Mouse (Mus musculus) midbrain, embryonic 11.5 days (tissue): ENCODE results near the gene Apba2. TPM values are rescaled to one million over a fixed set of nuclear protein-coding genes. Genes with fewer than 3 reads are reported as not detected.

Source experiments
- ATAC-seq: fragments of 200-750 bp; cut with Nextera tagmentation; 2 replicates; pipeline ENCODE4 v1.8.0; 2017; ENCODE audit warnings: moderate TSS enrichment, moderate library complexity; ENCODE audit not compliant: low FRiP score
- DNase-seq: peaks from one replicate; pipeline ENCODE4 v3.0.0; 2015; ENCODE audit warnings: low spot score; ENCODE audit errors: missing footprints
- H3K27ac ChIP-seq: fragments of 300-500 bp; sonication (generic); 2 replicates; pipeline ENCODE4 v1.5.1; 2014; ENCODE audit warnings: low read depth, low read length
- H3K27me3 ChIP-seq: fragments of 300-500 bp; sonication (generic); 2 replicates; pipeline ENCODE4 v1.6.1; 2014; ENCODE audit warnings: mild to moderate bottlenecking, low read length, moderate library complexity, mixed read lengths; ENCODE audit not compliant: control insufficient read depth, insufficient read depth
- H3K36me3 ChIP-seq: fragments of 300-500 bp; sonication (generic); 2 replicates; pipeline ENCODE4 v1.6.1; 2014; ENCODE audit warnings: mild to moderate bottlenecking, low read length, moderate library complexity, mixed read lengths; ENCODE audit not compliant: control insufficient read depth, insufficient read depth
- H3K4me1 ChIP-seq: fragments of 300-500 bp; sonication (generic); 2 replicates; pipeline ENCODE4 v1.6.1; 2014; ENCODE audit warnings: low read length; ENCODE audit not compliant: control insufficient read depth, insufficient read depth
- H3K4me2 ChIP-seq: fragments of 300-500 bp; sonication (generic); 2 replicates; pipeline ENCODE4 v1.6.1; 2014; ENCODE audit warnings: mild to moderate bottlenecking, moderate library complexity
- H3K4me3 ChIP-seq: fragments of 300-500 bp; sonication (generic); 2 replicates; pipeline ENCODE4 v1.5.1; 2014; ENCODE audit warnings: low read depth, low read length
- H3K9ac ChIP-seq: fragments of 300-500 bp; sonication (generic); 2 replicates; pipeline ENCODE4 v1.6.1; 2014; ENCODE audit warnings: low read length
- H3K9me3 ChIP-seq: fragments of 300-500 bp; sonication (generic); 2 replicates; pipeline ENCODE4 v1.6.1; 2016; ENCODE audit warnings: low read length; ENCODE audit not compliant: control insufficient read depth
- WGBS: fragments of 180-500 bp; shearing (Covaris S2); extraction: QIAGEN DNeasy Blood & Tissue Kit; methylation state at CpG from one replicate; pipeline ENCODE4 v1.1.7; 2014; 5-methylcytosine and 5-hydroxymethylcytosine counted together
- polyA plus RNA-seq: library from polyadenylated mRNA; unstranded; fragments of >200 nt; fragmentation: Nextera tagmentation; extraction: Ambion mirVana; gene quantifications from 2 replicates; pipeline ENCODE4 v1.2.1, GENCODE M21; 2014

Apba2 gene
- polyA plus RNA-seq, 1 experiment from 2014 or later, result 82.4 TPM

DNA sequence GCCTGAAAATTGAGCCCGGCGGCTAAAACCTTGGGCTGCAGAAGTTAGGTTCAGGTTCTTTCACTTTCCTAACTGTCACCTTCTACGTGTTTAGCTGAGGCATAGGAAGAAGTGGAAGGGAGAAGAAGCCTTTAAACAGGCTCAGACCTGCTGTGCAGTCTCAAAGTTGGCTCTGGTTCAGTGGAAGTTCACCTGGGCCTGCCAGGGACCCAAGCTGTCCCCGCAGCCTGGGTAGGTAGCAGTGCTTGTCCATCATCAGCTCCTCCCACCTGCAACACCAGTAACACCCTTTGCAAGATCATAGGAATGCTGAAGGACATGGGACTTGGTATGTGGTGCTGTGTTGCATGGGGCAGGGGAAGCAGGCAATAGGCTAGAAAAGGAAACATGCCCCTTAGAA lies 17.6 kb downstream of the Apba2 start:
- ATAC-seq, result no peak
- H3K27ac ChIP-seq, result no peak overlapping the region
- WGBS, result 87% methylated on average over 4 of the region's 4 CpGs

DNA sequence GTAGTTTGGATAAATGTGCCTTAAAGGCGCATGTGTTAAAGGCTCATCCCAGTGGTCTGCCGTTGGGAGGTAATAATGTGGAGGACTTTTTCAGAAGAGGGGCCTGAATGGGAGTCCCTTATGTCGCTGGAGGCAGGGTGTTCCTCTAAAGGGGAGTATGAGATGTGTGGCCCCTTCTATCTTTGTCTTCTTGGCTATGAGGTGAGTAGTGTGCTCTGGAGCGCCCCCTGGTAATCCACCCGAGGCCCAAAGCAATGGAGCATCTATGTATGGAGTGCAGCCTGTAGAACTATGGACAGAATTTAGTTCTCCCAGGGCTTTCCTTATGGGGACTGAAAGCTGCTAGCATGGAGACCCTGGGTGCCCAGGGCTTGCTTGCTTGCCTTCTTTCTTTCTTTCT lies 18.0 kb downstream of the Apba2 start:
- Histone ChIP-seq H3K27ac (no peak overlapping the region), H3K27me3 (no peaks in the 10 kb centered on the region), H3K4me3 (no peak overlapping the region), H3K36me3 (peaks cover 4% of the 10 kb centered on the region; the same call in 1 of the 2 replicates), H3K9me3 (no peaks in the 10 kb centered on the region), H3K4me2 (no peak overlapping the region), H3K4me1 (no peaks in the 10 kb centered on the region), H3K9ac (no peak overlapping the region)
- DNase-seq (peak; percentile 56), ATAC-seq (no peak)
- 71% methylated on average over 5 of the region's 5 CpGs for WGBS

More for the DNA sequence above, 17.6 kb downstream of the Apba2 start:
- H3K4me2 ChIP-seq, result no peak overlapping the region
- DNase-seq, result peak; percentile 64
- no peak overlapping the region for H3K9ac ChIP-seq
- peaks cover 4% of the 10 kb centered on the region; the same call in 1 of the 2 replicates for H3K36me3 ChIP-seq
- H3K4me3 ChIP-seq, result no peak overlapping the region
- no peaks in the 10 kb centered on the region for H3K27me3 ChIP-seq
- no peaks in the 10 kb centered on the region for H3K4me1 ChIP-seq
- H3K9me3 ChIP-seq, result no peaks in the 10 kb centered on the region

DNA sequence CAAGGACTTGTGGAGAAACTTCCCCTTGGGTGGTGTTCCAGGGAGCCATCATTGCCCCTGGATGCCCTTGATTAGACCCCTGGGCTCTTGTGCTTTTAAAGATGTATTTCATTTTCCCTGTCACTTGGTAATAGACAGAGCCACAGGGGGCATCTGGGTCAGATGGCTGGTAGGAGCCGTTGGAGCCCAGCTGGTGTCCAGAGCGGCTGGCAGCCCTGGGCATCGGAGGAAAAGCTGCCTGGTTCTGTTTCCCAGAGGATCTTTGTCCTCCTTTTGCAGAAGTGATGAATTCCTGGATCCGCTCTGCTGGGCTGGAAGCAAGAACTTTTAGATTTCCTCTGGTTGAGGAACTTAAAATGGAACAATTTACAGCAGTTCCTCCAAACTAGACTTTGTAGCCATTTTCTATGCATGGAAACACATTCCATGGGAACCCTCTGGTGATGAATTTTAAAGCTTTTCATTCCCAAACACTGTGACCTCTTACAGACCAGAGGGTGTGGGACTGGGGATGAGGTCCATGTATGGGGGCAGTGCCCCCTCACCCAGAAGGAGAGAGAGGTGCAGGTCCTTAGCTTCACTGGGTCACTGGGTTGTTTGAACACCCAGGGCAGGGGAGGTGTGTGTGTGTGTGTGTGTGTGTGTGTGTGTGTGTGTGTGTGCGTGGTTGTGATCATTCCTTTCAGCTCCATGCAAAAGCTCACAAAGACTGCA lies 20.3 kb downstream of the Apba2 start:
- peak; percentile 79 for DNase-seq
- Histone ChIP-seq H3K4me3 (no peak overlapping the region), H3K27me3 (no peaks in the 10 kb centered on the region), H3K9ac (no peak overlapping the region), H3K4me2 (no peak overlapping the region), H3K9me3 (no peaks in the 10 kb centered on the region), H3K36me3 (peaks cover 4% of the 10 kb centered on the region; the same call in 1 of the 2 replicates), H3K27ac (no peak overlapping the region), H3K4me1 (no peaks in the 10 kb centered on the region)
- 60% methylated on average over 5 of the region's 5 CpGs for WGBS
- ATAC-seq, result peak; percentile 43; the same call in 1 of the 2 replicates

DNA sequence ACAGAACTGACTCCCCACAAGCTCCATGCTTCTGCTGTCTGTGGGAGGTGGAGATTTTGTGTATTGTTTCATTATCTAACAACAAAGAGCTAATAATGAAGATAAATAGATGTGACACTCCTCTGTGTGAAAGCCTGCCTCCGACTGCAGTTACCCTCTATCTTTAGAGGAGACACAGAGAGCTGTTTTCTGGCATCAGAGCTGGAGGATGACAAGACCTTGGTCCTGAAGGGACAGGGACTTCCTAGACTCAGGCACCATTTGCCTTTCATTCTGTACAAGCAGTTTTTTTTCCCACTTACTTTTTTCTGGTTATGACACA lies 20.9 kb downstream of the Apba2 start:
- Histone ChIP-seq H3K36me3 (peaks cover 4% of the 10 kb centered on the region; the same call in 1 of the 2 replicates), H3K4me2 (no peak overlapping the region), H3K9ac (no peak overlapping the region), H3K27me3 (no peaks in the 10 kb centered on the region), H3K9me3 (no peaks in the 10 kb centered on the region), H3K4me3 (no peak overlapping the region), H3K27ac (no peak overlapping the region), H3K4me1 (no peaks in the 10 kb centered on the region)
- whole genome bisulfite sequencing, result 18% methylated on average over 1 of the region's 1 CpGs
- no peak for DNase-seq
- ATAC-seq, result no peak

DNA sequence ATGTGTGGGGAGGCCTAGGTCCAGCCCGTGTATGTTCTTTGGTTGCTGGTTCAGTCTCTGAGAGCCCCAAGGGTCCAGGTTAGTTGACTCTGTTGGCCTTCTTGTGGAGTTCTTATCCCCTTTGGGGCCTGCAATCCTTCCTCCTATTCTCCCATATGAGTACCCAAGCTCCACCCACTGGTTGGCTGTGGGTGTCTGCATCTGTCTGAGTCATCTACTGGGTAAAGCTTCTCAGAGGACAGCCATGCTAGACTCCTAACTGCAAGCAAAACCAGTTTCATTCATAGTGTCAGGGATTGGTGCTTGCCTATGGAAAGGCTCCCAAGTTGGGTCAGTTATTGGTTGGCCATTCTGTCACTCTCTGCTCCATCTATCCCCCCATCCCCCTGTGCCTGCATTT lies 29.8 kb downstream of the Apba2 start:
- WGBS, result 79% methylated on average over 1 of the region's 1 CpGs
- no peaks in the 10 kb centered on the region for H3K9me3 ChIP-seq
- H3K9ac ChIP-seq, result no peak overlapping the region
- ATAC-seq, result no peak
- no peak overlapping the region for H3K4me3 ChIP-seq
- no peak overlapping the region for H3K27ac ChIP-seq
- H3K4me1 ChIP-seq, result no peaks in the 10 kb centered on the region
- H3K36me3 ChIP-seq, result no peaks in the 10 kb centered on the region
- H3K27me3 ChIP-seq, result no peaks in the 10 kb centered on the region
- DNase-seq, result peak; percentile 45
- H3K4me2 ChIP-seq, result no peak overlapping the region

DNA sequence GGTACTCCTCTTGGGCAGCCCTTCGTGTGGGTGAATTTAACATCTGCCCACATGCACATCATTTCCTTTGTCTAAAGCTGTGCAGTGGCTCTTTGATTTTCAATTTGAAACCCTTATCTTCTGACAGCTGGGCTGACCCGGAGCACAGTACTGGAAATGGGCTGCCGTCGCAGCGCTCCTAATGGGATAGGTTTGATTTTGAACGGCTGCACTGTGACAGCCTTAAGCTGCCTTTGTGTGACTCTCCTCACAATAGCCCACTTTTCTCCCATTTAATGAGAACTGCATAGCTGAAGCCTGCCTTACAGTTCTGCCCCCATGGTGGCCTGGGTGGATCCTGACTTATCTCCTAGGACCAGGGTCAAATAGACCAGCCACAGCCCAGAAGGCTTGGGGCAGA lies 31.9 kb downstream of the Apba2 start:
- Histone ChIP-seq H3K27ac (no peak overlapping the region; the same call in 1 of the 2 replicates), H3K36me3 (no peaks in the 10 kb centered on the region), H3K27me3 (no peaks in the 10 kb centered on the region), H3K9me3 (no peaks in the 10 kb centered on the region), H3K4me3 (no peak overlapping the region), H3K9ac (no peak overlapping the region), H3K4me2 (no peak overlapping the region), H3K4me1 (no peaks in the 10 kb centered on the region)
- WGBS, result 56% methylated on average over 6 of the region's 6 CpGs
- ATAC-seq, result peak; percentile 46
- DNase-seq, result peak; percentile 82

DNA sequence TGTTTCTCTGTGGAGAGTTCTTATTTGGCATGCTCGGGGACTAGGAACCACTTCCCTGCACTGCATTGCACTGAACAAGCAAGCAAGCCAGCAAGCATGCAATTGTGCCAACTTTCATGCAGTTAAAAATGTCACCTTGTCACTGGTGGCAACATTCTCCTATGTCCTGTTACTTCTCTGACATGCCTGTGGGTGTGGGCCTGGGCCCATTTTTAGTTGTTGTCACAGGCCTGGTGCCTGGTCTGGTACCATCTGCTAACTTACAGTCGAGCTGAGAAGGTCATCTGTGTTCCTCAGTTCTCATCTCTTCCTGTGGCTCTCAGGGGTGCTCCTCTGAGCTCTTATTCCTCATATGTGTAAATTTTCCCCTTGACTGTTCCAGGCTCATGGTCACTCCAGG lies 33.8 kb downstream of the Apba2 start:
- 80% methylated on average over 2 of the region's 2 CpGs for WGBS
- H3K4me1 ChIP-seq, result no peaks in the 10 kb centered on the region
- no peak overlapping the region for H3K4me2 ChIP-seq
- no peaks in the 10 kb centered on the region for H3K27me3 ChIP-seq
- DNase-seq, result no peak
- no peaks in the 10 kb centered on the region for H3K36me3 ChIP-seq
- H3K9me3 ChIP-seq, result no peaks in the 10 kb centered on the region
- no peak overlapping the region for H3K4me3 ChIP-seq
- H3K27ac ChIP-seq, result no peak overlapping the region
- H3K9ac ChIP-seq, result no peak overlapping the region
- no peak for ATAC-seq

DNA sequence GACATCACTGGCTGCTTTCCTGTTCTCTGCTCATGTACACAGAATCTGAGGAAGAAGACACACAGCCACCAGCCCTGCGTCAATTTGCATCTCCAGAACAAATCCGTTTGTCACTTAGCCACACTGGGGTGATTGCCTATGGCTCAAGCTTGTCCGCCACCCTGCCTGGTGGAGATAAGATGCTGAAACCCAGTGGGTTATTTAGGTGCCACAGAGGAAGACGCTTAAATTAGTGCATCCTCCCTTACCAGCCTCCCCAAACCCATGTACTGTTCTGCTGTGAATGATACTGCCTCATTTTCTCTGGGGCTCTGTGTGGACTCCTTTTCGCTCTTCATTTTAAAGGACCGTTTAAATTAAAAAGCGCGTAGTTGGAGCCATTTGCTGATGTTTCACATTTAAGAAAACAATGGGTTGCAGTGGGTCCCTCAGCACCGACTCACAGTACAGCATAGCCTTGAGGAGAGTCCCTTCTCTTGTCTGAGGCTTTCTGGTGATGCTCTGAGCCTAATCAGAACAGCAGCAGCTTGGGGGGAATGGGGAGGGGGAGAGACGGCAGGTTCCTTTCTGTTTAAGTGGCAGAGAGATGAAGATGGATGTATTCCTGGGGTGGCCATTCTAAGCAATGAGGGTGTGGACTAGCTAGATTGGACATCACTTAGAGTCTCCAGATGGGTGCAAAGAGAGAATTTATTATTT lies 38.1 kb downstream of the Apba2 start:
- 57% methylated on average over 10 of the region's 10 CpGs for WGBS
- H3K36me3 ChIP-seq, result no peaks in the 10 kb centered on the region

DNA sequence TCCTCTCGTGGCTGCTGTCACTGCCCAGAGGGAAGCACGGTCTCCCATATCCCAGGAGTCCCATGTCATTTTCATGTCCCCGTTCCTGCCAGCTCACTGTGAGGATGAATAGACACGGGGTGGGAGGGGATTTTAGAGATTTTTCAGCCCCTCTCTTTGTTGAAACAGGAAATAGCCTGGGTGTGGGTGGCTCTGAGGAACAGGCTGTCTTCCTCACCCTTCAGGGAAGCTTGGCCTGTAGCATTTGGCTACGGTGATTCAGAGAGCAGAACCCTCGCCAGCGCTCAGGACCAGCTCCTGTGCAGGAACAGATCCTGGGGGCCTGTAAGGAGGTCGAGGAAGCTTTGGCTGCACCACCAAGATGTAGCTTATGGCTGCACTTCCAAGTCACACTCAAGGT lies 45.3 kb downstream of the Apba2 start:
- ATAC-seq (no peak), DNase-seq (no peak)
- no peaks in the 10 kb centered on the region for H3K4me1 ChIP-seq
- no peak overlapping the region for H3K4me3 ChIP-seq
- no peak overlapping the region for H3K27ac ChIP-seq
- no peak overlapping the region for H3K4me2 ChIP-seq
- no peak overlapping the region for H3K9ac ChIP-seq
- H3K9me3 ChIP-seq, result no peaks in the 10 kb centered on the region
- 82% methylated on average over 8 of the region's 8 CpGs for WGBS
- no peaks in the 10 kb centered on the region for H3K27me3 ChIP-seq
- no peaks in the 10 kb centered on the region for H3K36me3 ChIP-seq

More for the DNA sequence above, 38.1 kb downstream of the Apba2 start:
- no peaks in the 10 kb centered on the region for H3K27me3 ChIP-seq
- peak; percentile 72 for DNase-seq
- H3K4me2 ChIP-seq, result no peak overlapping the region
- H3K9me3 ChIP-seq, result no peaks in the 10 kb centered on the region
- H3K4me3 ChIP-seq, result no peak overlapping the region
- H3K27ac ChIP-seq, result peak overlapping the region; percentile 21; the same call in 1 of the 2 replicates
- H3K9ac ChIP-seq, result no peak overlapping the region
- ATAC-seq, result peak; percentile 61
- no peaks in the 10 kb centered on the region for H3K4me1 ChIP-seq
